Mouse (Mus musculus) kidney, adult 11 months (tissue): ENCODE results near the gene Osbpl9.
A peak's percentile ranks its signal among the peaks of the same experiment; 100 is the strongest.

Experiments
- DNase-seq: peaks from one replicate; pipeline ENCODE4 v3.0.0; 2022

Gene Osbpl9

GRCm38 (mm10) chr4:109201582-109202424 is at the start of gene Osbpl9:
TSS of gene Osbpl9 (minus strand) at chr4:109202272.
- peak; percentile 97 for DNase-seq

- no peak for DNase-seq
Observed at GRCm38 (mm10) chr4:109251605-109252004, 49.5 kb upstream of the Osbpl9 start.

DNA sequence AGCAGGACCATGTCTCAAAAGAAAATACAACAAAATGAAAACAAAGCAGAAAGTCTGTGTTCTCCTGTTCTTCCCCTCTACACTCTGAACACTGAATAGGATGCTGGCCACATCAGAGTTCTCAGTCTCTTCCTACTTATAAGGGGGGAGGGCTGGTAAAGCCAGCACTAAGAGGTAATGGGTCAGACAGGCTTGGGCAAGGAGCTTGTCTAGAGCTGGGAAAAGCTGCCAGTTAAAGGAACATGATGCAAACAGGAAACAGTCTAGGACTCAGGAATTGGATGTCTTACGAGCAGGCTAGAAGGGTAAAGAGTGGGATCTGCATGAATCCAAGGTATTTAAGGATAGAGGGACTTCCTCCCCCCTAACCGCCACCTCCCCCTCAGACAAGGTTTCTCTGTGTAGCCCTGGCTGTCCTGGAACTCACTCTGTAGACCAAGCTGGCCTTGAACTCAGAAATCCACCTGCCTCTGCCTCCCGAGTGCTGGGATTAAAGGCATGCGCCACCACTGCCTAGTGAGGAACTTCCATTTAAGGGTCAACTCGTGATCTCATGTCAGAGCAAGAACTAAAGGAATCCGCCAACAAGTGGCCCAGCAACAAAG is 43.0 kb upstream of the Osbpl9 start:
- DNase-seq = no peak

DNA sequence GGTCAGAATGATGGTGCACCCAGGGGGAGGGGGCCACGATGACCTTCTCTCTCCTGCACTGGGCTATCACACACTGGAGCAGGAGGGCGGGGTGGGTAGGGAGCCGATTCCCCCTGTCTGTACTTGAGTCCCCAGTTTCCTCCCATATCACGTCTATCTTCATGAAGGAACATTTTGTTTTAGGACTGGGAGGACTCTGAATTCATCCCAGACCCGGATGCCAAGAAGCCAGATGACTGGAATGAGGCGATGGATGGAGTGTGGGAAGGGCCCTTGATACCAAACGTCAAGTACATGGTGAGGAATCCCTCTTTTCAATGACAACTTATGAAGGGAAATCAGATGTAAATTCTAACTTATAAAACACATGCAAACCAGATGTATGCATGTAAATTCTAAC is 42.4 kb upstream of the Osbpl9 start:
- DNase-seq = no peak

DNA sequence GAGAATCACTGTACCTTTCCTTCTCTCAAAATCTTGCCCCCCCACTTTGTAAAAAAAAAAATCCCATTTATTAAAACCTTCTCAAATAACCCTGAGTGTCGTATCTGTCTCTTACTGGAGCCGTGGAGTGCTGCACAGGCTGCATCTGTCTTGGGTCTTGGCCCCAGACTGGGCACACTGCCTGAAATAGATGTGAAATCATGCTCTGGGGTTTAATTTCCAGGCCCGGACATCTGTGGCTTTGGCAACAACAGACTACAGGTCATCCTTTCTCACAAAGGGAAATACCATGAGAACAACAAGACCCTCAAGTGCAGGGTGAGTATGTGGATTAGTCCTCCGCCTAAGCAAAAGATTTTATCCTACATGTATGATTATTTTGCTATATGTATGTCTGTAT is 39.9 kb upstream of the Osbpl9 start:
- DNase-seq = no peak

DNA sequence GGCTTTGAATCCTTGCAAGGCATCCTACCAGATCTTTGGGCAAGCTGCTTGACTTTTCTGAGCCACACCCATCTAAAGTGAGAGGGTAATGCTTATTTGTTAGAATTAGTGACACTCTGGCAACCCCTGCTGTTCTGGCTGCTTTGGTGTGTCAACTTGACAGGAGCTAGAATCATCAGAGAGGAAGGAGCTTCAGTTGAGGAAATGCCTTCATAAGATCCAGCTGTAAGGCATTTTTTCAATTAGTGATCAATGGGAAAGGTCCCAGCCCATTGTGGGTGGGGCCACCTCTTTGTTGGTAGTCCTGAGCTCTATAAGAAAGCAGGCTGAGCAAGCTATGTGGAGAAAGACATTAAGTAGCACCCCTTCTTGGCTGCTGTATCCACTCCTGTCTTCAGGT is 39.1 kb upstream of the Osbpl9 start:
- DNase-seq = no peak

DNA sequence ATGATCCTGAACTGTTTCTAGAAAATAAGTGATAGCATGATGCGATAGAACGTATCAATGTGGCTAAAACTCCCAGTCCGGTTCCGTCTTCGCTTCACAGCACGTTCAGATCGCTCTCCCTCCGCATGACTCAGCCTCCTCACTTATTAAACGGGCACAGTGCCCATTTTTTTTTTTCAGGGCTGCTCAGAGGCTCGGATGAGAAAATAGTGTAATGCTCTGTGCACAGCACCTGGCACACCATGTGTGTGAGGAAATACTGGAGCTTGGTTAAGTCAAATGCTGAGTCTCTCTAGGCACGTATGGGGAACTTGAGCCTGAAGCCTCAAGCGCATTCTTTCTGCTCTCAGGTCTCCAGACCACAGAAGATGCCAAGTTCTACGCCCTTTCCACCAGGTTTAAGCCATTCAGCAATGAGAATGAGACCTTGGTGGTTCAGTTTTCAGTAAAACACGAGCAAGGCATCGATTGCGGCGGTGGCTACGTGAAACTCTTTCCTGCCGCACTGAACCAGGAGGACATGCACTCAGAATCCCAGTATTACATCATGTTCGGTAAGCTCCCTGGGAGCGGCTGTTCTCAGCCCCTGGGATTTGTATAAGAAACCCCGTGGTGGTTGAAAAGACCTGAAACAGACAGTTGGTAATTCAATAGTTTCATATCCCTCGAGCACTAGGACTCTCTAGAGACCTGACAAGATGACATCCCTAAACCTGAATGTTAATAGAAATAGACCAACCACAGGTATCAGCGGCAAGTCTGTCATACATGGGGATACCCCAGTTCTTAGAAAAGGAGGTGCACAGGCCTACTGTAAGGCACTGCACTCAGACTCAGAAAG is 36.6 kb upstream of the Osbpl9 start:
- DNase-seq = peak; percentile 56

- DNase-seq = no peak
Observed at GRCm38 (mm10) chr4:109236186-109236879, 34.3 kb upstream of the Osbpl9 start.

- no peak for DNase-seq
Observed at GRCm38 (mm10) chr4:109234806-109235350, 32.8 kb upstream of the Osbpl9 start.

DNA sequence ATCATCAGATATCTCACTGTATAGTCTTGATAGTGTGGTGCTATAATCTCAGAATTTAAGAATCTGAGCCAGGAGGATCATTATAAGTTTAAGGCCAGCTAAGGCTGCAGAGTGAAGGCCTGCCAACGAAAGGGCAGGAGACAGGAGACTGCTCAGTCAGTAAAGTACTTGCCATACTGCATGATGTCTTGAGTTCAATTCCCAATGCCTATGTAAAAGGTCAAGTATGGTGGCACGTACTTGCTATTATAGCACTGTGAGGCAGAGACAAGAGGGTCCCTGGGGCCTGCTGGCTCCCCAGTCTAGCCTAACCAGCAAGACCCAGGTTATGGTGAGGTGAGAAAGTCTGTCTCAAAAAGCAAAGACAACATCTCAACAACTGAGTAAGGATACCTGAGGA is 32.1 kb upstream of the Osbpl9 start, which contains the start of gene Calr4:
Gene Calr4 (plus strand): TSS at position 301 of the 400 bp plus-strand sequence.
- DNase-seq = no peak

DNA sequence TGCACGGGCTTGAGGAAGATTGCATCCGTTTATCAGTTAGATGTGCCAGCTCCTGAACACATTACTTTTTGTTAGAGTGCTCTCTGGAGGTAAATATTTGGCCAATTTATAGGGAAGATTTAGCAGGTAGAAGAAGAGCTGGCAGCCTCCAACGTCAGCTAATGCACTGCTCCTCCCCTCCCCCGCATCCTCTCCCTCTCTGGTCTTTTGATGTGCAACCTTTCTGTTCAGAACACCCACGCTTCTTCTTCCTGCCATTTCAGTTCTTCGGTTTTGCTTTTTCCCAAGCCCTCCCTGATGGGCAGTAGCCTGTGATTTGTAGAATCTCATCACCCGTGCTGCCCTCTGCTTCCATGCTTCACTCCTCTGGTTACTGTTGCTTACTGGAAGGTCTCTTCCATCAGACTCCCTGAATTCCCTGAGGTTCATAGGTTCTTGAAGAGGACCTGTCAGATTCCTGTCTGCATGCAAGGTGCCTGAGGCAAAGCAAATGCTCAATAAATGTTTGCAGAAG is 27.8 kb upstream of the Osbpl9 start:
- DNase-seq = no peak

GRCm38 (mm10) chr4:109226071-109226470 is 24.0 kb upstream of the Osbpl9 start:
- DNase-seq = no peak

GRCm38 (mm10) chr4:109225606-109226005 is 23.5 kb upstream of the Osbpl9 start:
- no peak for DNase-seq

DNA sequence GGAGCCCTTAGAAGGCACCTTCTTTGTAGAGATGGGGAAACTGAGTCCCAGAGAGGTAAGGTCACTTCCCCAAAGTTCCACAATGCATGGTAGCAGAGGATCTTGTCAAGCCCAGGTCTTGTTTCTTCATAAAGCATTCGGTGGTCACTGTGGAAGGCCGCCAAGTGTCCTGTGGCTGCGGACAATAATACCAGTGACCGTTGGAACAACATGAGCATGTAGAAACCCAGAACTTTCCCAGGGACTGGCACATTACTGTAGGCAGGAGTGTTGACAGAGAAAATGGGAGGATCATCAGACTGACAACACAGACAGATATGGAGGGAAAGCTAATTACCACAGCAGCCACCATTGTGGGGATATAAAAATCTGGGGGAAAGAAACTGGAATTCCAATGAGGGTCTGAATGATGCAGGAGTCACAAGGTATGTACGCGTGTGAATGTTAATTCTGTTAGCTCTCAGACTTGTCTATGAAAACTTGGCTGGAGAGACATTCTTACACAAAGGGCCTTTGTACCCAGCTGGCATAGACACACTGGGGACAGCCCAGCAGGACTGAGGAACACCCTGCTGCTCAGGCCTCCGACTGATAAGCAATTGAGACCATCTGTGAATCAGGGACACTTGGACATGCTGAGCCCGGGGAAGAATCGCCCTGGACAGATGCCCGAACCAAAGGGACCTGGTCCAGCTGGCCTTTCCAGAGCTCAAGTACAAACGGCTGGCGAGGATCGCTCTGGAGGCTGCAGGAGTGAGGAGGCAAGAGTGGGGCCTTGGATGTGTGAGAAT is 22.9 kb upstream of the Osbpl9 start:
- DNase-seq = no peak

DNA sequence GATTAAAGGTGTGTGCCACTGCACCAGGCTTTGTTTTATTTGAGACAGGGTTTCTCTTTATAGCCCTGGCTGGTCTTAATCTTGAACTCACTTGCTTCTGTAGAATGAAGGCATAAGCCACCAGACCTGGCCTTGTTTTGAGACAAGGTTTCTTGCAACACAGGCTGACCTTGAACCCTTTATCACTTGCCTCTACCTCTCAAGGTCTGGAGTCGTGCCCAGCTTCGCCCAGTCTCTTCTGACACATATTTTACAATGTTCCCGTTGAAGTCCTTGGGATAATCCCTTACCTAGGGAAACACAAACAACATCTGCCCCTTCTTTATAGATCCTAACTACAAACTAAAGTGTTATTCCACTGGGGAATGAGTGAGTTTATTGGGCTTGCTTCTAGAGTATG is 19.9 kb upstream of the Osbpl9 start:
- no peak for DNase-seq

- no peak for DNase-seq
Observed at GRCm38 (mm10) chr4:109220441-109220940, 18.4 kb upstream of the Osbpl9 start.

DNA sequence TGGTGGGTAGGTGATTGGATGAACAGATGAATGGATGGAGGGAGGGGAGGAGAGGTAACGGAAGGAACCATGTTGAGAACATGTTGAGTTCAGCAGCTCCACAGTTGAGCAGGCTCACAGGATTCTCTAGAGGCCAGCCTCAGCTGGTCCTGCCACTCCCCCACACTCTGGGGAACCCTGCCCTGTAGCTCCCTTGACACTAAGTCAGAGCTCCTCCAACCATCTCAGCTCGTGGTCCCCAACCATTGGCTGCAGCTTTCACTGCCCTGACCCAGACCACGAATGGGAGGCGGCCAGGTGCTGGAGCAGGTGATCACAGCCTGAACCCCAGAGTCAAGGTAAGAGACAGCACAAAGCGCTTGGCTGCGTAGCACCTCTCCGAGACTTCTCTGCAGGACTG is 15.9 kb upstream of the Osbpl9 start:
- DNase-seq = no peak

DNA sequence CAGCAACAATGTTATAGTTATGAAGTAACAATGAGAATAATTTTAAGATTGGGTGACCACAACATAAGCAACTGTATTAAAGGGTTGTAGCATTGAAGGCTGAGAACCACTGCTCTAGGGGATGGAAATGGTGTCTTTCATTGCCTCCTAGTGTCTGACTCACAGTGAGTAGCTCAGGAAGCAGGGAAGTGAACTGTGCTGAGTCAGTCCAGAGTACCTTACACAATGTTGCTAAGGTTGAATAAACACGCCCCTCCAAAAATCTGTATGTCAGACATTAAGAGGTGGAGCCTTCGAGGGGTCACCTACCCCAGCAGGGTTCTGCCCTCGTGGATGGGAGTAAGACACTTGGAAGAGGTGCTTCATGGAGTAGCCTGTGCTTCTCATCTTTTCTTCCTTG is 11.9 kb upstream of the Osbpl9 start:
- no peak for DNase-seq

DNA sequence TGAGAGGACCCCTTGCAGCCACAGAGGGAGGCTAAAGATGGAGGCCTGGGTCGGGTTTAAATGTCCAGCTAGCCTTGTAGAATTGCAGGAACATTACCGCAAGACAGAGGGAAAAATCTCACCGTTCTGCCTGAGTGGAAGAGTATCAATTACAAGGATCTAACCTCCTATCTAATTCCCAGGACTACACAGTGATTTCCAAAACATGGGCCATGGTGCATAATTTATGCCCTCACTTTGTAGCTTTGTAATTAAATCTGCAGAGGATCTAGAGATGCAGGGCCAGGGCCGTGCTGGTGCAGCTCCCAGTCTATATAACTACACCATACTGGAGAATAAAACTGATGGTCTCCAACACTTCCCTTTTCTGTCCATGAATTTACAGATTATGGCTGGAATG is 8.8 kb upstream of the Osbpl9 start:
- DNase-seq = no peak

DNA sequence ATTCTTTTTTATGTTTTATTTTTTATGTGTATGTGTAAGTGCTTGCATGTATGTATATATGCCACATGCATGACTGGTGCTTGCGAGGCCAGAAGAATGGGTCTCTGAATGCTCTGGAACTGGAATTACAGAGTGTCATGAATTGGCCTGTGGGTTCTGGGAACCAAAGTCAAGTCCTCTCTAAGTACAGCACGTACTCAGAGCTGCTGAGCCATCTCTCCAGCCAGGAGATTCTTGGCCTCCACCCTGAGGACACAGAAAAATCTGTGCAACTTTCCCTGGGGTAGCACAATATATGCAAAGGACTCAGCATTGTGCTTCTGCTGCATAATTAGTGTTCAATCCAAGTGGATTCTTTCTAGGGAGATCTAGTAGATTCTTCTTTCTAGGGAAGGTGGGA is 8.2 kb upstream of the Osbpl9 start:
- no peak for DNase-seq

DNA sequence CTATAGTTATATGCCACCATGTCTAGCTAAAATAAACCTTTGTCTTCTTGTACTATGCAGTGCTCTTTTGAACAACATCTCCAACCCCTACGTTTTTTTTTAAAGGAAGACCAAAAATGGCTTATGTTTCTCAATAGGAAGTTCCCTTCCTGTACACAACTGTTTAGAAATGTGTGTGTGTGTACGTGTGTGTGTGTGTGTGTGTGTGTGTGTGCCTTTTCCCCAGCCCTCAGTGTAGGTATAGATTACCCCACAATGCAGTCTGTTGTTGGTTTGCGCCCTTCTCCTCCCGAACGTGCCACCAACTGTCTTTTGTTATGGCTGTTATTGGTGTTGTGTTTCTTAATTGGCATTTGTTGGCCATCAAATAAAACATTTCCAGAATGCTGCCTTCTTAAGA is 5.5 kb upstream of the Osbpl9 start:
- no peak for DNase-seq
